Mouse (Mus musculus): ENCODE results near the gene Lrmda.

DNA sequence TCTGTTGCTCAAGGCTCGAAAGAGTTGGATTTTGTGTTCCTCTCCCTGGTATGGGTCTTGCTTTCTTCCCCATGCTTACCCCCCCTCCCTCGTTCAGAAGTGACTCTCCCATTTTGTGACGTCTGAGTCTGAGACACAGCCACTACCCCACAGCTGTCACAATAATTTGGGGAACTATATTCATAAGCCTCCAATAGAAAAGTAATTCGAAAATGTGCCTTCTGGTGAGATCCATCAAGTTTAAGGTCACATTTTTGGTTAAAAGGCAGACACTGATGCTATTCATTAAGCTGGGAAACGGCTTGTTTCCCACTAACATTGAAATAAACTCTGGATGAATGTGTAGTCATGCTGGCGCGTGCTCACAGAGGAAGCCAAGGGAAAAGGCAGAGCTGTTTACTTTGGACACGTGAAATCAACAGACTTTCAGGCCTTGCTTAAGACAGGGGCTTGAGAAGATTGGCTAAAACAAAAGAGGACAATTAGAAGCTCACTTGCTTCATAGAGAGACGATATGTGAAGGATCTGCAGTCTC lies 795.4 kb downstream of the Lrmda start:
- no peak for TF ChIP-seq CTCF (conservative IDR thresholded peaks at IDR 0.05; ENCODE audit: low read length)
- no peak for TF ChIP-seq POU5F1 (IDR thresholded peaks at IDR 0.05; ENCODE audit: borderline replicate concordance, low read length)
- TF ChIP-seq NANOG (IDR thresholded peaks at IDR 0.05; ENCODE audit: borderline replicate concordance, low read length): no peak
